Mouse (Mus musculus) hematopoietic multipotent progenitor cell, adult 10-12 weeks (in vitro differentiated cells): ENCODE results near the gene Snx20. TPM values are rescaled to one million over a fixed set of nuclear protein-coding genes. Genes with fewer than 3 reads are reported as not detected.

ENCODE experiments used
- polyA plus RNA-seq: library from polyadenylated mRNA; stranded (reverse); fragments of >175 nt; gene quantifications from 2 replicates; pipeline ENCODE4 v1.2.3, GENCODE M21; 2012; ENCODE audit warnings: low replicate concordance

Snx20 gene
- 107 and 149 TPM in 2 replicates for polyA plus RNA-seq

DNA sequence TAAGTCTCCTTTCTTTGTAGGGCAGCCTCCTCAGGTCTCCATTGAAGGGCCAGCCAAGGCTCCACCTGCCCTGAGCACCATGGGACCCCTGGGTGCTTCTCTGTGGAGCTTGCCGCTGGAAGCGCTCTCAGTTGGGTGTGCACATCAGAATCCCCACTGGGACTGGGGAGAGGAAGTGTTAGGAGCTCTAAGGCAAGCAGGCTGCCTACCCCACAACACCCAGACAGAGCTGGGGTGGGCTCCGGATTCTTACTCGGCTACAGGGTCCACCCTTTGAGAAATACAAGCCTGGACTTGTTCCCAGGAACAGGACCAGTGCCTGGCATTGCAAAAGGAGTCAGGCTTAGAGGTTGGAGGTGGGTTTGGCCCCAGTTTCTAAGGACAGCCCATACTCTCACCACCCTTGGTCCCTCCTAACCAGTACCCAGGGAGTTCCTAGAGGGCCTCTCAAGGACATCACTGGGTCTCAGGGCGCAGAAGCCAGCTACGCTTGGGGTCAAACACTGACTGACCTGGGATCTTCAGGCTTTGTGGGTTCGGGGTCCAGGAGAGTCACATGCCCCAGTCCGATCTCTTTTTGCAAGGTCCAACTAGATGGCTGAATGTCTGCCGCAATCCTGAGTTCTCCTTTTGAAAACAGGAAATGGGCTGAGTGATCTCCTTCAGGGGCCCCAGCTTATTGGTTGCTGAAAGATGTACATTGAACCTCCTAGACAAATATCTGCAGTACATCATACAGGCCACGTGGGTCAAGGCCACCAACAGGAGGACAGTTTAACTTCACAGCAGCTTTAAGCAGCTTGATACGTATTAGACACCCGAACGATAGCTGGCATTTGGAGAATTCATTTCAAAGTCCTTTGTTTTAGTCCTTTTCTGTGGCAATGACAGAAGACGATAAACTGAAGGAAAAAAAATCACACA lies at the start of gene Snx20:
Snx20 (minus strand) TSS at position 655 of the 924 bp plus-strand sequence.

DNA sequence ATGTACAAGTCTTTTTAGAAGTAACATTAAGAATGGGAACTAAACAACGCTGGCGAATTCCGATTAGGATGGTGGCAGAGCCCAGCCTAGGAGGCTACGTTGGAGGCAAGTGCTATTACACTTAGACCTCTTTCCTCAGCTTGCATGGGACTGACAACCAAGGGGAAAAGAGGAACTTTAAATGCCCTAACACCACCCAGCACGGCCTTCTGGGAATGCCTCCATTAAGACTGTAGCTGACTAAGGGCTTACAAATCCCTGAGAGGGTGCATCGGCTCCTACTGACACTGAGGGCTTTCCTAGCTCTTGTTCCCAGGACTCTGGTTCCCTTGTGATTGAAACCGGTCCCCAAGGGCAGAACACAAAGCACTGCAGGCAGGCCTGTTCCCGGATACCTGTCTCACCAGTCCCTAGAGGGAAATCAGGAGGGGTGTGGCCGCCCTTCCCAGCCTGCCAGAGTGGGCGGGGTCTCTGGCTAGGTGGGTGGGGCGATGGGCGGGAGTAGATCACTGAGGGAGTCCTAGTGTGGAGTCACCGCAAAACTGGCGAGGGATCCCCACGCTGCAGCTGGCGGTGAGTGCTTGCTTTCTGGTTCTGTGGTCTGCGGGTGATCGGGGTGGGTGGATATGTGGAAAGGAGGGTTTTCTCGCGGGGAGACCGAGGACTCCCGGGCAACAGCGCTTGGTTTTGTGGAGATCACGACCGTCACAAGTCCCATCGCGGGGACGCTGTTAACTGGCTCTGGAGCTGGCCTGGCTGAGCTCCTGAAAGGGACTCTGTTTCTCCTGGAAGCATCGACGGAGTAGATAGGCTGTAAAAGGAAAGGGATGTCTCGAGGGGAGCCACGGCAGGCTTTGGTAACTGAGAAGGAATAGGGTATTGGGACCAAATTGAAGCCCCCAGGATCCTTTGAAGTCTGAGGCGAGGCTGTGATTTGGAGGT lies 11.2 kb upstream of the Snx20 start, which contains the start of gene Nod2:
Nod2 (plus strand) TSS at position 479 of the 942 bp plus-strand sequence.

Other genes starting within 250 kb of the Snx20 start
- 1.7 and 2.5 TPM in 2 replicates for gene Nkd1, start 114.8 kb downstream of the Snx20 start, polyA plus RNA-seq
- 2.0 and 3.9 TPM in 2 replicates for gene Nod2, start 11.2 kb upstream of the Snx20 start, polyA plus RNA-seq
- gene Cyld, start 60.9 kb upstream of the Snx20 start, polyA plus RNA-seq = 5.0 and 5.3 TPM in 2 replicates